Mouse (Mus musculus): Measurements from ENCODE around the gene Crispld2. TPM values are rescaled to one million over a fixed set of nuclear protein-coding genes. Genes with fewer than 3 reads are reported as not detected.

Gene Crispld2
- 0.79 and 1.1 TPM in 2 replicates for polyA plus RNA-seq (2021; fragmentation: Nextera tagmentation)
- long read RNA-seq, experiment 1, full-length matches to known transcripts = 5 of 8 reads
- long read RNA-seq, experiment 1, partial matches to known transcripts = 2 of 8 reads
- long read RNA-seq, experiment 1, other reads (novel, unspliced or antisense) = 1 of 8 reads
- long read RNA-seq, experiment 2, full-length matches to known transcripts = 2 of 2 reads
- long read RNA-seq, experiment 2, partial matches to known transcripts = 0 of 2 reads
- long read RNA-seq, experiment 2, other reads (novel, unspliced or antisense) = 0 of 2 reads

DNA sequence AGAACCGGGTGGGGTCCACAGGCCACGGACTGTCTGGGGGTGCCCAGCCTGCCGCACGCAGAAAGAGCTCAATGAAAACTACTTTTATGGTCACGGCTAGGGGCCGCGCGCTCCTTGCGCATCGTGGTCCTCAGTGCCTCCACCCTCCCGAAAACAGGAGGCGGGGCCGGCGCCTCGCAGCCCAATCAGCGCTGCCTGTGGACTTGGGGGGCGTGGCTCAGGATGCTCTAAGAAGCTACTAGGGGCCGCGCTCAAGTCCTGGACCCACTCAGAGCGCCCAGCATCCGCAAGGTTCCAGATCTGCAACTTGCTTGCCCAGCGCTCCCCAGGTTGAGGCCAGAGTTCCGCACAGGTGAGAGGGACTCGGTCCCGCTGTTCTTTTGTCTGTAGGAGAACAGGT lies at the start of gene Crispld2:
Gene Crispld2, plus strand, starts transcription at position 190 of the 400 bp plus-strand sequence.

GRCm38 (mm10) chr8:120101068-120101972 lies 109.1 kb downstream of the Crispld2 start, which contains the start of gene Zdhhc7:
Gene Zdhhc7 (minus strand): TSS chr8:120101482.

Other genes starting within 250 kb of the Crispld2 start
- gene Tldc1, start 214.0 kb upstream of the Crispld2 start, polyA plus RNA-seq (2021; fragmentation: Nextera tagmentation) = 5.0 and 5.6 TPM in 2 replicates
- gene Cotl1, start 151.9 kb upstream of the Crispld2 start, polyA plus RNA-seq (2021; fragmentation: Nextera tagmentation) = 31.9 and 41.6 TPM in 2 replicates
- gene Klhl36, start 130.2 kb upstream of the Crispld2 start, polyA plus RNA-seq (2021; fragmentation: Nextera tagmentation) = 5.9 and 6.1 TPM in 2 replicates
- gene Usp10, start 82.1 kb upstream of the Crispld2 start, polyA plus RNA-seq (2021; fragmentation: Nextera tagmentation) = 52.0 and 56.3 TPM in 2 replicates
- gene Gm20388, start 81.6 kb upstream of the Crispld2 start, polyA plus RNA-seq (2021; fragmentation: Nextera tagmentation) = 8.4 TPM in 1 of 2 replicates, not detected in the other
- gene Zdhhc7, start 109.0 kb downstream of the Crispld2 start, polyA plus RNA-seq (2021; fragmentation: Nextera tagmentation) = 16.7 and 22.9 TPM in 2 replicates
- gene 6430548M08Rik, start 121.7 kb downstream of the Crispld2 start, polyA plus RNA-seq (2021; fragmentation: Nextera tagmentation) = 55.0 and 55.7 TPM in 2 replicates
- gene Fam92b, start 185.0 kb downstream of the Crispld2 start, polyA plus RNA-seq (2021; fragmentation: Nextera tagmentation) = 0.40 and 0.91 TPM in 2 replicates
- 5.1 and 9.0 TPM in 2 replicates for gene Gse1, start 236.0 kb downstream of the Crispld2 start, polyA plus RNA-seq (2021; fragmentation: Nextera tagmentation)

All from left cerebral cortex, adult 6 months (tissue).